Mouse (Mus musculus) megakaryocyte, embryonic 14.5 days (primary cell): ENCODE data around the gene Hyal1.

Source experiments
- FLI1 ChIP-seq: IDR thresholded peaks from 2 replicates; pipeline ENCODE4 v1.6.1; 2012; ENCODE audit warnings: low read length, inconsistent platforms, mixed read lengths
- GATA1 ChIP-seq: IDR thresholded peaks from 3 replicates; pipeline ENCODE4 v1.6.1; 2012; ENCODE audit warnings: mixed read lengths, low read length, inconsistent platforms, borderline replicate concordance

DNA sequence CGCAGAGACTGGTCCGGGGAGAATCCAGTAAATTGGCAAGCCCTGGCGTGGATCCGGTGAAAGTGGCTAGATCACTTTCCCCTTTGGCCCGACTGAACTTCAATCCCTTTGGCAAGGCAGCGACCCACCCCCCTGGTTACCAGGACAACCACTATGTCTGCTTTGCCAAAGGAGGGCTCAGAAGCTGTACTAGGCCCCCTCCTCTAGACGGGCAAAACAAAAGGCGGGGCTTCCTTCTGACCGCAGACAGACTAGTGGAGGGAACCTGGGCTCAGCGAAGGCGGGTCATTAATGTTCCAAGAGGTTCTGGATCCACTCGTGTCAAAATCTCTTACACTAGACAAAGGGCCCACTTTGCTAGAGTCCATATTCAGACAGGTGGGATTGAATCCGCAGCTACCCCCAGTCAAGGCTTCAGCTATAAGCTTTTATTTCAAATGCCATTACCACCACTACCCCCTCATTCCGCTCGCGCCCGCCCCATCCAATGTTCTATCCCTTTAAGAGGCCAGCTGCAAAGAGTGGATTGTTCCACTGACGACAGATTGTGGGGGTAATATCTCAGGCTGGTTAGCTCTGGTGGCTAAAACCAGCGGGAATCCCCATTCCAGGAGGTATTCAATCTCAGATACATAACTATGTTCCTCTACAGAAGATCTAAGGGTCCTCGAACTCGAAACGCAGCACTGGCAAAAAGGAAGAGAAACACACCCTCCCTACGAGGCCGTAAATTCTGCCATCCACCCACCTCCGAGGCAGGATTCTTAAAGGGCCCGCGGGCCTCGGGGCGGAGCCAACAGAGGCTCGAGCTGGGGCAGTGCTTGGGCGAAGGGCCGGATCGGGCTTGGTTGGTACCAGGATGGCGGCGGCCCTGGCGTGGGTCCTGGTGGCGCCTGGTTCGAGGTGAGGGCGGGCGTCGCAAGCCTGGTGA, 8.1 kb upstream of the Hyal1 start:
- TF ChIP-seq FLI1, result no peak
- TF ChIP-seq GATA1, result no peak
